Mouse (Mus musculus) gastrocnemius, adult 8-10 months (tissue): ENCODE measurements around the gene Ccs. TPM values are rescaled to one million over a fixed set of nuclear protein-coding genes. Genes with fewer than 3 reads are reported as not detected.
"Not testable (repeated sequence)": the region's sequence is repeated elsewhere in the genome, so short reads cannot be mapped to it uniquely, and the experiment has no call there.

Experiments used
- DNase-seq, 2 experiments: peaks; one replicate each; pipeline ENCODE4 v3.0.0; 2022; ENCODE audit warnings: low spot score in 2 of 2
- total RNA-seq, 4 experiments: library from RNA; stranded (reverse); gene quantifications; 2 replicates each; pipeline ENCODE4 v1.2.4; 2022

Gene Ccs
- total RNA-seq: 10 to 100 TPM; 18.0 to 27.4 (median 22.5) TPM

- peak; percentile 95 to 98 for DNase-seq
Observed at GRCm38 (mm10) chr19:4839149-4839548, at the start of gene Ccs, which contains the start of gene Ccdc87. TSS of gene Ccs (minus strand) at chr19:4839332. TSS of gene Ccdc87 (plus strand) at chr19:4839366.

DNA sequence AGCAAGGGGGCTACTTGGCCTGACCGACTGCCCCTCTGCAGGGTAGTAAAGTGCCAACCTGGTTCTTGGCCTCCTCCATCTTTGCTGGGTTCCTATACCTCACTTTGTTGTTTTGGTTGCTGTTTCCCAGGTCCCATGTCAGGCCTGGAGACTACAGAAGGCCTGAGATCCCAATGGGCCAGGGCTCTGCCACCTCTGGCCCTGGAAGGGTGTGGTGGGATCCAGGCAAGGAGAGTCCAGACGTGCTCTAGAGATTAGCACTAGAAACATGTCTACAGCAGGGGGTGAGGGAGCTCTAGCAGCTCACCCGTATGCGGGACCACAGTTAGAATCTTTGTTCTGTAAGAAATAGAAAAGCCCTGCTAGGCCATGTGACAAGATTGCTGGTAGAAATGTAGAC lies 44.8 kb upstream of the Ccs start:
- DNase-seq: no peak

GRCm38 (mm10) chr19:4879324-4879703 lies 40.2 kb upstream of the Ccs start:
- DNase-seq: no peak

GRCm38 (mm10) chr19:4878405-4879323 lies 39.5 kb upstream of the Ccs start, which contains the start of gene Zdhhc24:
TSS of gene Zdhhc24 (plus strand) at chr19:4878668.
- peak; percentile 91 to 93 for DNase-seq

DNA sequence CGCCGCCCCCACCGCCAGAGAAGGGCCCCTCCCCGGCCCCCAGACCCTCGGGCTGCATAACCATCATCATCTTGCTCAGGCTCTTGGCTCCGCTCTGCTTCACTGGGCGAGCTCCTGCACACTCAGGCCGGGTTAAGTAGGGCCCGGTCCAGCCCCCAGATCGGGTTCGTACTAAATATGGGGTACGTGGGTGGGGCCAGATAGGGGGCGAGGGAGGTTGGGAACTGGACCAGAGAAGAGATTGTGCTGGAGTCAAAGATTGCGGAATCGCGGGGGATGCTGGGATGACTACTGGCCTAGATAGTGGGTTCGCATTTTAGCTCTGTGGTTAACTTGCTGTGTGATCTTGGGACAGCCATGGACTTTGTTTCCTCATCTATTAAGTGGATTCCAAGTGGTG lies 38.7 kb upstream of the Ccs start, which contains the start of gene Actn3:
Gene Actn3 (minus strand): TSS at position 125 of the 400 bp plus-strand sequence.
- DNase-seq: peak; percentile 77 to 85

DNA sequence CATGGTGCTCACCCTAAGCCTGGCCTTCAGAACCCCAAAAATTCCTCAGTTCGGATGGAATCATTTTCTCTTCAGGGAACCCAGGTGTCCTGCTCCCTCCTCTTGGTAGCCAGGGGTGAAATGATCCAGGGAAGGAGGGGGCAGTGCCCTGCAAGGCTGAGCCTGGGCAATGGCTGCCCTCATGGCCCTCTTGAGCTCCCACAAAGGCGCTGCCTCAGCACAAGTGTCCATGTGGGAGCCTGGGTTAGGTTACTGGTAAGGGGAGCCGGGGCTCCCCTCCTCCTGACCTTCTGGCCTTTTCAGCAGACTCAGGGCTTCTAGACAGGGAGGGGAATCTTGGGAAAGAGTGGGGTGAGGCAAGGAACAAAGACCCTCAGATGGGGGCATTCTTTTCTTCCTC lies 37.6 kb upstream of the Ccs start:
- peak; percentile 59 to 80 for DNase-seq

GRCm38 (mm10) chr19:4876241-4876640 lies 37.1 kb upstream of the Ccs start:
- peak in 1 of 2 experiments; percentile 63 for DNase-seq

DNA sequence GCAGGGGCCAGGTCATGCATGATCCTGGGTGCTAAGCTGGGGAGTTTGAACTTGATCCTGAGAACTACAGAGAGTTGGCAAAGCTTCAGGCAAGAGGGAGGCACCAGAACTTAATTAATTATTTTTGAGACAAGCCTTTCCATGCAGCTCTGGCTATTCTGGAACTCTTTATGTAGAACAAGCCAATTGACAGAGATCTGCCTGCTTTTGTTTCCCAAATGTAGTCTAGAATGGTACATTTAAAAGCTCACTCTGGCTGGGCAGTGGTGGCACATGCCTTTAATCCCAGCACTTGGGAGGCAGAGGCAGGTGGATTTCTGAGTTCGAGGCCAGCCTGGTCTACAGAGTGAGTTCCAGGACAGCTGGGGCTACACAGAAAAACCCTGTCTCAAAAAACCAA lies 35.5 kb upstream of the Ccs start:
- DNase-seq: not testable (repeated sequence)

DNA sequence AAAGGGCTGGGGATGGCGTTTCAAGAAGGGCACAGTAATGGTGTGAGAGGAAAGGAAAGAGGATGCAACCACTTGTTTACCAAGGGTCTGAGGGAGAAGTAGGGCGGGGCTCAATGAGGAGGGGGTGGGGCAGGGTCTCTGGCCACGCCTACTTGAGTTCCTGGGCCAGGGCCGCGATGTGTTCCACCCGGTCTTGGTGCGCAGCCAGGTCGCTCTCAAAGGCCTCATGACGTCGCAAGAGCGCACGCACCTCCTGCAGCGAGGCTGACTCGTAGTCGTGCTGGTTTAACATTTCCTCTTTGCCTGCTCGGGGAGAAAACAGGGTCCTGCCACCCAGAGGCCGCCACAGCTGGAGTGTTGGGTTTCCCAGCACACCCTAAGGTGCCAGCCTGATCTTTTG lies 26.0 kb upstream of the Ccs start:
- peak in 1 of 2 experiments; percentile 48 for DNase-seq

- no peak for DNase-seq
Observed at GRCm38 (mm10) chr19:4863048-4863447, 23.9 kb upstream of the Ccs start.

DNA sequence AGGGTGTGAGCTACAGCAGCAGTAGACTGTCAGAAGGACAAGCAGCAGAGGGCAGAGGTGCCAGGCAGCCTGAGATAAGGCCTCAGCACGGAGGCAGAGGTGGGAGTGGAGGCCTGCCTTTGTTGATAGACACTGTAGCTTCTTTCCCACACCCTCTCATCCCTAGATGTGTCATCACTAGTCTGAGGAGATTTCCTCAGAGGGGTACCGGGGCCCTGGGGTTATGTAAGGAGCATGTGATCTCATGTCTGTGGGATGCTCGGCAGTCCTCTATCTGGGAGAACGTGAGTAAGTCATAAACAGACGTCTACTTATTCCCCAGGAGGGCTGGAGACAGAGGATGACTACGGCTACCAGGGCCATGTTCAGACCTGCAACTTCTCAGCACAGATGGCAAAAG lies 19.9 kb upstream of the Ccs start:
- no peak for DNase-seq

- no peak for DNase-seq
Observed at GRCm38 (mm10) chr19:4855951-4856350, 16.8 kb upstream of the Ccs start.

GRCm38 (mm10) chr19:4855470-4855820 lies 16.3 kb upstream of the Ccs start:
- DNase-seq: no peak

- peak; percentile 86 to 95 for DNase-seq
Observed at GRCm38 (mm10) chr19:4854552-4855469, 15.7 kb upstream of the Ccs start, which contains the start of gene Ctsf. TSS of gene Ctsf (plus strand) at chr19:4855130.

- DNase-seq: no peak
Observed at GRCm38 (mm10) chr19:4850281-4850680, 11.1 kb upstream of the Ccs start.

- DNase-seq: no peak
Observed at GRCm38 (mm10) chr19:4849800-4850199, 10.7 kb upstream of the Ccs start.

DNA sequence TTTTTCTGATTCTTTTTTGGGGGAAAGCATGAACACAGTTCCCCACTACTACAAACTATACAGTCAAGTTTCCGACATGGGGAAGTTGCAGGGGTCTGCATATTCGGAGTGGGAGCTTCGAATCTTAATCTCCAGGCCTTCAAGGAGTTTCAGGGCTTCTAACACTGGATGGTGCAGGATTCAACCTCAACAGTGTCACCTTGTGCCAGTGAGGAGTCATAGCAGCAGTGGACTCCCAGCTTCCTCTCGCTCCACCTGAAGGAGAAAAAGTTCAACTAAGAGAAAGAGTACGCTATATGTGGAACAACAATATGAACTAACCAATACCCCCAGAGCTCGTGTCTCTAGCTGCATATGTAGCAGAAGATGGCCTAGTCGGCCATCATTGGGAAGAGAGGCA lies 8.4 kb upstream of the Ccs start:
- DNase-seq: no peak

DNA sequence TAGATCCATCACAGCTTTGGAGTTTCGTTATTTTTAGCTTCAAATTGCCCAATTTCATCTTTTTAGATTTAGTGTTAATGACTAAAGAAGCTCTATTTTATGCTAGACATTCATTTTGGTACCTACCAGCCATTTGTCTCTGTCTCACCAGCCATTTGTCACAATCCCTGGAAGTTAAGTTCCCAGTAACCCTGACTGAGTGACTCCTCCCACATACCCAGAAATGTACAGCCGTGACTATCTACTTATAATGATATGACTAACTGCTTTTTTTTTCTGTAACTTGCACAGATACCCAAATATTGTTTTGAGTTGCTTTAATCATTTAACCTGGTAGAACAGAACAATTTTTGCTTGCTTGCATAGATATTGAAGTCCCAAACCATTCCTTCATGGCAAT lies 6.7 kb upstream of the Ccs start:
- no peak for DNase-seq

DNA sequence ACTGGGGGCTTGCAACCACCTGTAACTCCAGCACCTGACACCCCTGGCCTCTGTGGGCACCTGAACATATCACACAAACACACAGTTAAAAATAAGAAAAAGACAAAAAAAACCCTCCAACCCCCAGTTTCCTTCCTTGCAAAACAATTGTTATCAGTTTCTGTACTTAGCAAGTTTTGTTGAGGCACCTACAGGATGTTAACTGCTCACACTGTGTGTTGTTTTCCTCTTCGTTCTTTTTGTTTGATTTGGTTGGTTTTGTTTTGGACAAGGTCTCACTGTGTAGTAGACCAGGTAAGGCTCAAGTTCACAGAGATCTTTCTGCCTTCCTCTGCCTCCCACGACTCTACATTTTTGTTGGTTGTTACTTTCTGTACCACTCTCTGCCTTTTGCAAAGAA lies 3.5 kb upstream of the Ccs start:
- no peak for DNase-seq

DNA sequence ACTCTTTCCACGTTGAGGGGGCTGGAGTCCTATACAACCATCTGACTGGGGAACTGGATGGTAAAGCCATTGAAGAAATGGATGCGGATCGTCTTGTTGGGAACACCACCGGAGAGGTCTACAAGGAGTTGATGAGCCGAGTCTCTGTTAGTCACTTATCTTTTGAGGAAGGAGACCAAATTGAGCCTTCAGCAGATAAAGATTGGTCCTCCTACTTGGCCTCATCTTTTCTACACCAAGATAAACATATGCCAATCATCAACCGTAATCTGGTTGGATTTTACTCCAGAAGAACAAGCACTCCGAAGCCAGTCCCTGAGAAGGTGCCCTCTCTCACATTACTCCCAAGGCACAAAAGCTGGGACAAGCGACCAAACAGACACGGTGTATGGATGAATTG lies 1.7 kb upstream of the Ccs start:
- no peak for DNase-seq

GRCm38 (mm10) chr19:4838526-4839140 lies 499 bp downstream of the Ccs start:
- DNase-seq: no peak
